Mouse (Mus musculus) neutrophil, adult 5-6 weeks (primary cell): Measurements from ENCODE around the gene Phactr1. TPM values are rescaled to one million over a fixed set of nuclear protein-coding genes. Genes with fewer than 3 reads are reported as not detected.

Source experiments
- ATAC-seq: fragments of 151-379, 151-347 bp; 2 replicates; pipeline ENCODE4 v1.8.0; 2017; ENCODE audit warnings: mild to moderate bottlenecking, moderate TSS enrichment; ENCODE audit not compliant: insufficient number of reproducible peaks, poor library complexity, low FRiP score, severe bottlenecking; ENCODE audit errors: extremely low read depth
- total RNA-seq: library from RNA; stranded (forward); fragments of 200-1000 nt; gene quantifications from 2 replicates; pipeline ENCODE4 v1.2.3, GENCODE M21; 2017

The Phactr1 gene
- total RNA-seq, 1 experiment from 2014 or later = not detected

DNA sequence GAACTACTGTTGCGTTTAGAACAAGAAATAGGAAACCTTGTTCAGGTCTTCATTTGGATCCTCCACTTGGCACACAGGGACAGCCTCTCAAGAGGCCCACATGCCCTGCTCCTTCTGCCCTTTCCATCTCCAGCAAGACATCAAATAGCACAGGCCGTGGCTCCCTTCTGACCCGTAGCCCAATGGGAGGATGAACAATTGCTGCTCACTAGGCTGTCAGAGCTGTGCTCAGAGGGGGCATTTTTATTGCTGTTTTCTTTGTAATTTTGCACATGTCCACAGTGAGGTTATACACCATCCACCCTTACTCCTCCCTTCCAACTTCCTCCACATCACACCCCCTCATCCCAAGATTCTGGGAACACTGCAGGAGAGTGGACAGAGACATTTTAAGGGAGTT lies 269.6 kb downstream of the Phactr1 start:
- ATAC-seq = no peak

DNA sequence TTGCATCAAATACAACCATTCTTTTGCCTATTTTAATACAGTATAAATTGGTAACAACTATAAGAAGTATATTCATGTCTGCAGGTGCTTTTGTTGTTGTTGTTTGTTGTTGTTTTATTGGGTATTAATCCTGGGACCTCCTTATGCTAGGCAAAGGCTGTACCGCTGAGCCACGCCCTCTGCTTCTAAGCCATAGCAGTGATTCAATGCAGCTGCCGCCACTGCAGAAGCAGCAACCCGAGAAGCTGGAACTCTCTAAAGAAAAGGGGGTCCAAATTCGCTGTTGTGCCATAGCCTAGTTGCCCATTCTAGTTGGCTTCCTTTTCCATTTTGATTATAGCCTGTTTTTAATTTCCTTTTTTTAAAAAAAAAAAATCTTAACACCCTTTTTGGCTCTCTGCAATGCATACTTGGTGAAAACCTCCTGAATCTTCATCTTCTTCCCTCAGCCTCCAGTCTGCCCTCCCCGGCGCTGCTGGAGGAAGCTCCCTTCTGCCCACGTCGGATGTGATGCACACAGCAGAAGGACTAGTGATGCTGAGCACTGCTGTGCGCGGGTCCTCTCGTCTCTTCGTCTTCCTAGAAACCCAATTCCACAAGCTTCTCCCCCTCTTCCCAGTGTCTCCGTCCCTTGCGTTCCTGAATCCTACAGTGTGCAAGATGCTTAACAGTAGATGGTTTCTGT lies 271.8 kb downstream of the Phactr1 start:
- ATAC-seq = no peak

GRCm38 (mm10) chr13:42953071-42953470 lies 272.6 kb downstream of the Phactr1 start:
- no peak for ATAC-seq

- ATAC-seq = no peak
Measured at GRCm38 (mm10) chr13:42954116-42954515, 273.7 kb downstream of the Phactr1 start.

GRCm38 (mm10) chr13:42956327-42956726 lies 275.9 kb downstream of the Phactr1 start:
- no peak for ATAC-seq

DNA sequence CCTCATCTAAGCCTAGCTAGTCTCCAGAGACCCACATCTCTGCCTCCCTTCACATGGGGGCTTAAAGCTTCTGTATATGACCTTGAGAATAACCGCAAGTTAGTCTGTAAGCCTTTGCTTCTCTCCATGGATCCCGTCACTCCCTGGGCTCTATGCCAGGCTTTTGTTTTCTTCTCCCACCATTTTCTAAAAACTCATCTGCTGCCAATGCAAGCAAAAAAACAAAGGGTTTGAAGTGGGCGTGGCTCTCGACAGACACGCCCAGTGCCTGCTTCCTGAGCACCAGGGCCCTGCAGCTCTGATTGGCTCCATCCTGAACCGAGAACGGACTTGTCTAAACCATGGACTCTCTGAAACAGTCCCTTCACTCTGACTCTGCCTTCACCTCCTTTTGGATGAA lies 277.4 kb downstream of the Phactr1 start:
- no peak for ATAC-seq

- no peak for ATAC-seq
Measured at GRCm38 (mm10) chr13:42958867-42959266, 278.4 kb downstream of the Phactr1 start.

GRCm38 (mm10) chr13:42961561-42961960 lies 281.1 kb downstream of the Phactr1 start:
- no peak for ATAC-seq

DNA sequence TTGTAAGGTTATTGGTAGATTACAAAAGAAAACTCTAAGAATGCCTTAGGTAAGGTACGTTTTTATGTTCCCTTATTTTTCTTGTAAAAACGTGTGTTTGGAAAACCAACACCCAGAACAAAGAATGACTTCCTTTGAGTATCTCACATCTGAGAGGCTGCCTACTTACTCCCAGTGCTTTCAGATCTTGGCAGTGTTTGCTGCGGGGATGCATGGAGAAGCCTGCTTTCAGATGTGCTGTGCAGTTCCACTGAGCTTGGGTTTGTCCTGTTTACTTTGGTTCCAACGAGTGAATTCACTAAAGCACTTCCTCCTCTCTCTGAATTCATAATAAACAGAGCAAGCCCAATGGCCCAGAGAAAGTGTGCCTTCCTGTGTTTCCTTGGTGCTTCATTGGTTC lies 288.1 kb downstream of the Phactr1 start:
- no peak for ATAC-seq

- ATAC-seq = no peak
Measured at GRCm38 (mm10) chr13:42973561-42973960, 293.1 kb downstream of the Phactr1 start.

DNA sequence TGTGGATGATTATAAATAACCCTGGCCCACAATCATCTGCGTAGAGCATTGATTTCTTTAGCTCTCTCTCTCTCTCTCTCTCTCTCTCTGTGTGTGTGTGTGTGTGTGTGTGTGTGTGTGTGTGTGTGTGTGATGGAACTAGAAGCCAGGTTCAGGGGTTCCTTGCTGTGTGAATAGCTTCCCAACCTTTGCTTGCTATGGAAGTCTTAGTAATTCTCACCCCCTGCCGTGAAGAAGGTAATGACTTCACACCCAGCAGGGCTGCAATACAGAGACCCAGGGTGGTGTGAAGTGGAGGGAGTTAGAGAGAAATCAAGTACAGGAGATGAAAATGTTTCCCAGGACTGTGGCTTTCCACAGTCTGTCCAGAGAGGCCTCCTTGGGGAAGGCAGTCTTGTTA lies 293.5 kb downstream of the Phactr1 start:
- ATAC-seq = no peak

DNA sequence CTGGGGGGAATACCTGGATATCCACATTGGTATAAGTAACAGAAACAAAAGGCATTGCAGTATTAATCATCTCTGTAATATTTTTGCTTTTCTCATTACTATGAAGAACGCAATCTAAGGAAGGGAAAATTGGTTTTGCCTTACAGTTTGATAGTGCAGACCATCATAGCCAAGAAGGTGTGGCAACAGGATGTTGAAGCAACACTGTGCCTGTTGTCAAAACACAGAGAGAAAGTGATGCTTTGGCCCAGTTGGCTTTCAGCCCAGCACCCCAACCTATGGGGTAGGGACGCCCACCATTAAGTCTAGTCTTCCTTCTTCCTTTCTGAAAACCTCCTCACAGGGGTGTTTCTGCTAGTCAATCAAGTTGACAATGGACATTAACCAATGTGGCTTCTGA lies 294.1 kb downstream of the Phactr1 start:
- ATAC-seq = no peak

DNA sequence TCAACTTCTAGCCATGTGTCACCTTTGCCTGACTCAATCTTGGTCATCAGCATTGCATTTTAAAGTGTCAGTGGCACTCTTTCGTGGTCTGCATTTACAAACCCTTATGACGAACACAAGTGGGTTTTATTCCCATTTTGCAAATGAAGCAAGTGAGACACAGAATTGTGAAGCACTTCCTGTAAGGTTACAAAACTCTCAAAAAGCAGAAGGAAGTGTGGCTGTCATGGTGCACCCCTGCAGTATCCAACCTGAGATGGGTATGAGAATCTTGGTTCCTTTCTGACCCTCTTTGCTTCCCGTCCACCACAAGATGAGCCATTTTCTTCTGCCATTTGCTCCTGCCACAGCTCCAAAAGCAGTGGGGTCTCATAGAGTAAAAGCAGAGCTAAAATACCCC lies 295.7 kb downstream of the Phactr1 start:
- peak; percentile 93 for ATAC-seq

DNA sequence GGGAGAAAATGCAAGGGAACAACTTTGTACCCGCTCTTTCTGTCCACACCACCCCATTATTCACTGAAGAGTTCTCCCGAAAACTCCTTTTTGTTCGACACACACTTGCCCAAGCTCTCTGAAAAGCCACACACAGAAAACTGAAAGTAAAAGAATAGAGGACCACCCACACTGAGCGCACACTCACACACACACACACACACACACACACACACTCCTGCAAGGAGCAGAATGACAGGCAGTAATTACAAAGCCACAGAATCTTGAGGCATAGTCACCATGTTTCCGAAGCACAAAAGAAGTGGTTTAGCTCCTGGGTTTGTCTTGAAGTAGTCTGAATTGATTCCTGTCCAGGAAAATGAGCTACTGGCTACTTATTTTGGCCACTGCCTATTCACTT lies 296.5 kb downstream of the Phactr1 start:
- no peak for ATAC-seq

DNA sequence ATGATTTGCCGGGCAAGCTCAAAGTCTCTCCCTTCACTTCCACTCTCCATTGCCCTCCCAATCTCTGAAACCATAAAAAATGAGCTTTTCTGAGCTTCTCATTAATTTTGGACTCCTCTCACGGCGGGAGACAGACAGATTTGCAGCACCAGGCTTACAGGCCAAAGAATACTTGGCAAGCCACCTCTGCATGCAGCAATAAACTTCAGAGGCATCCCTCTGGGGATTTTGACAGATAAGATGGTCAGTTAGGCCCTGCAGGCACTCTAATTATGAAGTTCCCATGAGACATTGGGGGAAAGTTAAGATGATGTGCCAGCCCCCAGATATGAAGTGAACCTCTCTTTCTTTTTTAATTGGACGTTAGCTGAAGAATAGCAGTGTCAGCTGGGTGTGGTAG lies 300.2 kb downstream of the Phactr1 start:
- ATAC-seq = no peak

GRCm38 (mm10) chr13:42982646-42983045 lies 302.2 kb downstream of the Phactr1 start:
- ATAC-seq = no peak

DNA sequence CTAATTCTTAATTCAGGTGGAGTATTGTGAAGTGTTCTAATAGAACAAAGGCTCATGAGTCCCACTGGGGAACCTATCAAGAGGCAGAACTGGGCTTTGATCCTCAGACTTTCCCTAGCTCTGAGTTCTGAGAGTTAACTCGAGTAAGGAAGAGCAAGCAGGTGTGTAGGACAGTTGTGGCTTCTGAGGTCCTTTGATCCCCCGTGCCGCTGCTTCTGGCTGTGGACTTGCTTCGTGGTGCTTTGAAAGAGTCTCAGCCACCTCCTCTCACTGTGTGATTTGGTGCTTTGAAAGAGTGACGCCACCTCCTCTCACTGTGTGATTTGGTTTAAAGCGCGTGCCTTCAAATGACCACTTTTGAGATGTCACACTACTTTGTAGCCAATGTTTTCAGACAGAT lies 305.4 kb downstream of the Phactr1 start:
- ATAC-seq = no peak

- no peak for ATAC-seq
Measured at GRCm38 (mm10) chr13:42987931-42988579, 307.6 kb downstream of the Phactr1 start.

DNA sequence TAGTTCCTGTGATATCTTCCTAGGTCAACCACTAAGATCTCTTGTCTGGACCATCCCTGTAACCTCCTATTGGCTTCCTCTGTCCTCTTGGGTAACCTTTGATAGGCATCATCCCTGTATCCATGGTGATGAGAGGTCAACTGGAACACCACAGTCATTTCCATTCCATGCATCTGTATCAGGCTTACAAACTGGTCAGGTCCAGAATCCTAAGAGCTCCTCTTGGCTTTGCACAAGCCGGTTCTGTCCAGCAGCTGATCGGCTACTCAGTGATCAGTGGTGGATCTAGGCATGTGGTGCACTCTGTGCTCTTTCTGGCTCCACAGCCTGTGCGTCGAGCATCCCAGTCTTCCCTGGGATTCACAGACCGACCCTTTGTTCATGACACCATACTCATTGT lies 309.1 kb downstream of the Phactr1 start:
- no peak for ATAC-seq

DNA sequence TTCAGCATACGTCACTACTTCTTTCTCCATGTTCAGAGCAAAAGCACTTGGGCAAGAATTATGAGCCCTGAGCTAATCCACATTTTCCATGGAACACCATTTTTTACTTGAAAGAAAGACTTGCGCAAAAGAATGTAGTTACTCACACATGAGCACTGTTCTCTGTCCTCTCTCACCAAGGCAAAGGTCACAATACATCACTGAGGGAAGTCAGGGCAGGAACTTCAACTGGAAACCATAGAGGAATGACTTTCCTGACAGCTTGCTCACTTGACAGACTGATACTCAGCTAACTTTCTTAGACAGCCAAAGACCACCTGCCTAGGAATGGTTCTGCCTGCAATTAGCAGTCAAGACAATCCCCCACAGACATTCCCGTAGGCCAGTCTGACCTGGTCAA lies 309.6 kb downstream of the Phactr1 start:
- no peak for ATAC-seq
